Mouse (Mus musculus) kidney, embryonic 16.5 days (tissue): ENCODE measurements at regions not wholly inside any gene's neighbourhood (a gene's known extent, or its start where the extent isn't known, plus 50 kb on each side); places are given as distances from the start of the nearest gene placed in this dataset.

Experiments used
- ATAC-seq: fragments of 200-750 bp; cut with Nextera tagmentation; 2 replicates; pipeline ENCODE4 v1.8.0; 2017; ENCODE audit warnings: moderate TSS enrichment; ENCODE audit not compliant: low FRiP score, low TSS enrichment
- H3K27ac ChIP-seq: fragments of 300-500 bp; sonication (generic); 2 replicates; pipeline ENCODE4 v1.5.1; 2014; ENCODE audit warnings: low read length
- H3K27me3 ChIP-seq: fragments of 300-500 bp; sonication (generic); 2 replicates; pipeline ENCODE4 v1.6.1; 2014; ENCODE audit warnings: low read length, control low read depth, mixed read lengths; ENCODE audit not compliant: insufficient read depth
- H3K36me3 ChIP-seq: fragments of 300-500 bp; sonication (generic); 2 replicates; pipeline ENCODE4 v1.6.1; 2014; ENCODE audit warnings: low read length, control low read depth, mixed read lengths; ENCODE audit not compliant: insufficient read depth
- H3K4me1 ChIP-seq: fragments of 300-500 bp; sonication (generic); 2 replicates; pipeline ENCODE4 v1.6.1; 2014; ENCODE audit warnings: low read length, control low read depth, mixed read lengths; ENCODE audit not compliant: insufficient read depth
- H3K4me2 ChIP-seq: fragments of 300-500 bp; sonication (generic); replicated peaks from 2 replicates; pipeline ENCODE4 v1.6.1; 2014; ENCODE audit warnings: low read depth, low read length
- H3K4me3 ChIP-seq: fragments of 300-500 bp; sonication (generic); 2 replicates; pipeline ENCODE4 v1.5.1; 2014; ENCODE audit warnings: mild to moderate bottlenecking, low read length
- H3K9ac ChIP-seq: fragments of 300-500 bp; sonication (generic); replicated peaks from 2 replicates; pipeline ENCODE4 v1.6.1; 2014; ENCODE audit warnings: low read length
- H3K9me3 ChIP-seq: fragments of 300-500 bp; sonication (generic); 2 replicates; pipeline ENCODE4 v1.6.1; 2016; ENCODE audit warnings: low read length, control low read depth
- WGBS: fragments of 180-500 bp; shearing (Covaris S2); extraction: QIAGEN DNeasy Blood & Tissue Kit; methylation state at CpG from one replicate; pipeline ENCODE4 v1.1.7; 2014; 5-methylcytosine and 5-hydroxymethylcytosine counted together

- Histone ChIP-seq H3K27me3 (no peaks in the 10 kb centered on the region), H3K9ac (no peak overlapping the region), H3K36me3 (no peaks in the 10 kb centered on the region), H3K9me3 (no peaks in the 10 kb centered on the region), H3K4me1 (no peaks in the 10 kb centered on the region), H3K4me3 (no peak overlapping the region), H3K27ac (no peak overlapping the region), H3K4me2 (no peak overlapping the region)
- no peak for ATAC-seq
- WGBS, result 82% methylated on average over 11 of the region's 11 CpGs
Measured at GRCm38 (mm10) chr17:62423476-62424385, 457.4 kb downstream of the Efna5 start.

- Histone ChIP-seq H3K4me2 (no peak overlapping the region), H3K4me3 (no peak overlapping the region), H3K9me3 (no peaks in the 10 kb centered on the region), H3K27ac (no peak overlapping the region), H3K27me3 (no peaks in the 10 kb centered on the region), H3K4me1 (no peaks in the 10 kb centered on the region), H3K9ac (no peak overlapping the region), H3K36me3 (no peaks in the 10 kb centered on the region)
- ATAC-seq, result no peak
- 82% methylated on average over 7 of the region's 8 CpGs for WGBS
Measured at GRCm38 (mm10) chr17:62417584-62417983, 463.5 kb downstream of the Efna5 start.

DNA sequence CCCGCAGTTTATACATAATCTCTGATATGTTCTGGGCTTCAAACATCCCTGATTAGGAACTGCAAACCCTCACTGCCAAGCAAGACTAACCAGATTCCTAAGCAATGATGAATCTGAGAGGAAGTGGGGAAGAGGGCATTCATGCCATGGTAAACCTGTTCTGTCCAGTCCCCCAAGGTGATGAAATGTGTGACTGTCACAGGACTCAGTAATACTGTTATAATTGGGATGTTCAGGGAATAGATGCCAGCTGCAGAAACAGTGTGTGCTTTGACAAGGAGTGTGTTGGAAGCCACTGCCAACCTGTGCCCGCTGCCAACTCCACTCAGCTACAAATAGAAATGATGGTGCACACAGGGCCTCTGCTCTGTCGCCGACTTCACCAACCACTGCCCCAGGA, 466.0 kb downstream of the Efna5 start:
- no peak overlapping the region for H3K9ac ChIP-seq
- H3K4me1 ChIP-seq, result no peaks in the 10 kb centered on the region
- WGBS, result 89% methylated on average over 4 of the region's 4 CpGs
- no peaks in the 10 kb centered on the region for H3K36me3 ChIP-seq
- no peak overlapping the region for H3K4me2 ChIP-seq
- H3K9me3 ChIP-seq, result no peaks in the 10 kb centered on the region
- no peaks in the 10 kb centered on the region for H3K27me3 ChIP-seq
- no peak overlapping the region for H3K4me3 ChIP-seq
- no peak overlapping the region for H3K27ac ChIP-seq
- no peak for ATAC-seq

GRCm38 (mm10) chr17:62412666-62413180, 468.4 kb downstream of the Efna5 start:
- Histone ChIP-seq H3K9me3 (no peaks in the 10 kb centered on the region), H3K4me2 (no peak overlapping the region), H3K36me3 (no peaks in the 10 kb centered on the region), H3K27me3 (no peaks in the 10 kb centered on the region), H3K27ac (no peak overlapping the region), H3K4me1 (no peaks in the 10 kb centered on the region), H3K9ac (no peak overlapping the region), H3K4me3 (no peak overlapping the region)
- no peak for ATAC-seq
- 78% methylated on average over 12 of the region's 12 CpGs for WGBS

DNA sequence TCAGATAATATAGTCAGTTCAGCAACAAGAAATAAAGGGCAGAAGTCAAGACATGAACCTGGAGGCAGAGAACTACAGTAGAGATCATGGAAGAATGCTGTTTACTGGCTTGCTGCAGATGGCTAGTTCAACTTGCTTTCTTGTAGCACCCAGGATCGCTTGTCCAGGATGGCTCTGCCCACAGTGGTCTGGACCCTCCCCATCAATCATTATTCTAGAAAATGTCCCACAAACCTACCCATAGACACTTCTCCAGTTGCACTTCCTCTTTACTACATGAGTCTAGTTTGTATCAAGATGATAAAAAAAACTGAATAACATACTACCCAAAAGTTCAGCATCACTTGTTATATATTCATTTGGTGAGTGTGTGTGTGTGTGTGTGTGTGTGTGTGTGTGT, 477.4 kb downstream of the Efna5 start:
- no peak overlapping the region for H3K27ac ChIP-seq
- no peak for ATAC-seq
- WGBS, result 97% methylated on average over 1 of the region's 1 CpGs

GRCm38 (mm10) chr17:62393355-62394006, 487.6 kb downstream of the Efna5 start:
- Histone ChIP-seq H3K27ac (no peak overlapping the region), H3K9me3 (no peaks in the 10 kb centered on the region), H3K4me2 (no peak overlapping the region), H3K4me3 (no peak overlapping the region), H3K36me3 (no peaks in the 10 kb centered on the region), H3K27me3 (no peaks in the 10 kb centered on the region), H3K4me1 (0 out of 2 replicates have a peak, but pooled peaks cover 2% of the 10 kb centered on the region), H3K9ac (no peak overlapping the region)
- WGBS, result 66% methylated on average over 8 of the region's 8 CpGs
- ATAC-seq, result peak; percentile 87; the same call in 1 of the 2 replicates

More for the DNA sequence above, 477.4 kb downstream of the Efna5 start:
- Histone ChIP-seq H3K4me1 (no peaks in the 10 kb centered on the region), H3K4me2 (no peak overlapping the region), H3K27me3 (no peaks in the 10 kb centered on the region), H3K36me3 (no peaks in the 10 kb centered on the region), H3K9me3 (no peaks in the 10 kb centered on the region), H3K4me3 (no peak overlapping the region), H3K9ac (no peak overlapping the region)

DNA sequence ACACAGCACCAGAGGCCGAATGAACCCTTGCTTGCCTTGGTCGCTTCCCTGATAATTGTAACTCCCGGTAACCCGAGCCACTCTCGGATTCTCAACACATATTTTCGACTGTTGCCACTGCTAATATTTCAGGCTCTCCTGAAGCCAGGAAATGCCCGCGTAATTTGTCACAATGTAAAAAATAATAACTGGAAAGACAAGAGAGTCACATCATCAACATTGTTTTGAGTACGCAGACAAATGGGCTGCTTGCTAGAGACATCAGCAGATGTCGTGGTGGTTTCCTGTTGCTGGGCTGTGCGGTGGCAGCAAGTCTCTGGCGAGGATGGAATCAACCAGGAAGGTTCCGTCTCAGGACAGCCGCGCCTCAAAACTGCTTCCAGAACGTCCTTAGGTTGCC, 497.1 kb downstream of the Efna5 start:
- Histone ChIP-seq H3K27ac (no peak overlapping the region), H3K27me3 (no peaks in the 10 kb centered on the region), H3K4me3 (no peak overlapping the region), H3K9me3 (0 out of 2 replicates have a peak, but pooled peaks cover 2% of the 10 kb centered on the region), H3K9ac (no peak overlapping the region), H3K4me1 (no peaks in the 10 kb centered on the region), H3K36me3 (no peaks in the 10 kb centered on the region), H3K4me2 (peak overlapping the region; percentile 21; the same call in 1 of the 2 replicates)
- WGBS, result 56% methylated on average over 16 of the region's 16 CpGs
- ATAC-seq, result no peak

- no peak overlapping the region for H3K27ac ChIP-seq
- no peaks in the 10 kb centered on the region for H3K4me1 ChIP-seq
- no peaks in the 10 kb centered on the region for H3K27me3 ChIP-seq
- 0 out of 2 replicates have a peak, but pooled peaks cover 2% of the 10 kb centered on the region for H3K9me3 ChIP-seq
- no peak overlapping the region for H3K4me2 ChIP-seq
- H3K4me3 ChIP-seq, result no peak overlapping the region
- no peaks in the 10 kb centered on the region for H3K36me3 ChIP-seq
- H3K9ac ChIP-seq, result no peak overlapping the region
- 81% methylated on average over 8 of the region's 8 CpGs for WGBS
- no peak for ATAC-seq
Measured at GRCm38 (mm10) chr17:62378868-62379417, 502.2 kb downstream of the Efna5 start.

- no peaks in the 10 kb centered on the region for H3K4me1 ChIP-seq
- 83% methylated on average over 3 of the region's 3 CpGs for WGBS
- no peaks in the 10 kb centered on the region for H3K9me3 ChIP-seq
- no peaks in the 10 kb centered on the region for H3K36me3 ChIP-seq
- no peaks in the 10 kb centered on the region for H3K27me3 ChIP-seq
- H3K27ac ChIP-seq, result no peak overlapping the region
- H3K9ac ChIP-seq, result no peak overlapping the region
- no peak overlapping the region for H3K4me3 ChIP-seq
- H3K4me2 ChIP-seq, result no peak overlapping the region
- ATAC-seq, result no peak
Measured at GRCm38 (mm10) chr17:62369100-62369499, 512.0 kb downstream of the Efna5 start.
